Mouse (Mus musculus): ENCODE measurements around the gene Ttc30a2.

Gene Ttc30a2

DNA sequence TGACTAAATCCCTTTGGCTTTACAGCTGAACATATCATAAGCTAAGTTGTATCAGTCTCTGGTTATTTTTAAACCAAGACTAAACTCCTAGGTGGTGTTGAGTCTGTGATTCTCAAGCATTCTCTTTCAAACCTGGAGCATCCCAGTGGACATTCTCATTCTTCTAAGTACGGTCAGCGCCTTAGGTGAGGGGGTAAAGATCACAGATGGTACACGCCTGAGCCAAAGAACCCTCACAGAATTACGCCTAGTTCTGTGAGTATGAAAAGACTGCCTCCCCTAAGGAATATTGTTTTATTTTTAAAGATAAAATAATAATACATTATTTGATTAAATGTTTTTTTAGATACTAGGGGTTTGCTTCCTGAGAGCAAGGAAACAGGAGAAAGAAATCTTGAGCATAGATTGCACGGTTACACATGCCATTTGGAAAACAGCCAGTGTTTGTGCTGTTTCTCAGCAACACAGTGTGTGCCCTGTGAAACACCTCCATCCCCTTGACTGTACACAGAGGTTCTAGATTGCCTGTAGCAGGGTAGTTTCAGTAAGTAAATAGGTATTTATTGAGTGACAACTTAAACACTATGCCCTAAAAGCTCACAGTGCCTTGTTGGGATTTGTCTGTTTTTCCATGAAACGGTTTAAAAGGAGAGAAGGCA, 48.1 kb downstream of the Ttc30a2 start:
- no peak for DNase-seq (ENCODE audit: low spot score in 2 of 2)

DNA sequence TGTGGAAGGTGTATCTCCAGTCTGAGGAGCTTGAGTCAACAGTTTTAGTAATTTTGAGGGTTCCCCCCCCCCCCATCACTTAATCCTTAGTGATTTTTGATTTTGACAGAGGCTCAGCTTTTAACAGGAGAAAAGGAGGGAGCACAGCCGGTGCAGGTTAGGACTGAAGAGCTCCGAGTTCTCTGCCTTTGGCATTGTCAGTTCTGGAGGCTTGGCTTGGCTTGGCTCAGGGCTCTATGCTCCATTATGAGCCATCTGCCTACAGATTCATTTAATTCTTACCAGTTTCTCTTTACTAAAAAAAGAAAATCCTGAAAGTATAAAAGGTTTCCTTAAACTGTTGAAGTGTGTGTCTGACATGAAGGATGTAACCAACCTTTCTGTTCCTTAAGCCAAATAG, 48.8 kb downstream of the Ttc30a2 start:
- peak in 1 of 2 experiments; percentile 16 for DNase-seq (ENCODE audit: low spot score in 2 of 2)

GRCm38 (mm10) chr2:75928011-75928410, 50.0 kb downstream of the Ttc30a2 start:
- no peak for DNase-seq (ENCODE audit: low spot score in 2 of 2)

GRCm38 (mm10) chr2:75926061-75926460, 51.9 kb downstream of the Ttc30a2 start:
- no peak for DNase-seq (ENCODE audit: low spot score in 2 of 2)
